Mouse (Mus musculus) CD4-positive helper T cell, adult 2 months (primary cell): ENCODE data around the gene Hoxb4.

Source experiments
- DNase-seq: peaks from one replicate; pipeline ENCODE4 v3.0.0-alpha.2; 2012; ENCODE audit warnings: low read depth, missing footprints, low spot score

Gene Hoxb4

GRCm38 (mm10) chr11:96313806-96314428 is 4.2 kb upstream of the Hoxb4 start:
- DNase-seq, result no peak

- no peak for DNase-seq
Measured at GRCm38 (mm10) chr11:96314671-96315343, 3.3 kb upstream of the Hoxb4 start.

GRCm38 (mm10) chr11:96315344-96315681 is 2.8 kb upstream of the Hoxb4 start:
- DNase-seq, result no peak

- DNase-seq, result no peak
Measured at GRCm38 (mm10) chr11:96316696-96317607, 1.1 kb upstream of the Hoxb4 start.

- peak; percentile 80 for DNase-seq
Measured at GRCm38 (mm10) chr11:96318368-96319070, 452 bp downstream of the Hoxb4 start.

GRCm38 (mm10) chr11:96319071-96319902 is 1.2 kb downstream of the Hoxb4 start:
- DNase-seq, result peak; percentile 46

GRCm38 (mm10) chr11:96319910-96320309 is 1.8 kb downstream of the Hoxb4 start:
- DNase-seq, result no peak

- DNase-seq, result no peak
Measured at GRCm38 (mm10) chr11:96320688-96321087, 2.6 kb downstream of the Hoxb4 start.

- DNase-seq, result no peak
Measured at GRCm38 (mm10) chr11:96321846-96322245, 3.8 kb downstream of the Hoxb4 start.

GRCm38 (mm10) chr11:96322738-96323137 is 4.7 kb downstream of the Hoxb4 start:
- DNase-seq, result no peak

- DNase-seq, result no peak
Measured at GRCm38 (mm10) chr11:96323154-96323553, 5.1 kb downstream of the Hoxb4 start, which contains the start of gene Hoxb3. Gene Hoxb3, plus strand, starts transcription at chr11:96323326.

- no peak for DNase-seq
Measured at GRCm38 (mm10) chr11:96324125-96324524, 6.1 kb downstream of the Hoxb4 start.

GRCm38 (mm10) chr11:96324965-96325364 is 6.9 kb downstream of the Hoxb4 start:
- no peak for DNase-seq

- DNase-seq, result no peak
Measured at GRCm38 (mm10) chr11:96325747-96326212, 7.7 kb downstream of the Hoxb4 start.

- DNase-seq, result no peak
Measured at GRCm38 (mm10) chr11:96326705-96327104, 8.6 kb downstream of the Hoxb4 start.

GRCm38 (mm10) chr11:96327122-96327521 is 9.1 kb downstream of the Hoxb4 start:
- DNase-seq, result no peak

GRCm38 (mm10) chr11:96327750-96328149 is 9.7 kb downstream of the Hoxb4 start:
- no peak for DNase-seq

- no peak for DNase-seq
Measured at GRCm38 (mm10) chr11:96328605-96329004, 10.5 kb downstream of the Hoxb4 start.

- no peak for DNase-seq
Measured at GRCm38 (mm10) chr11:96332105-96332504, 14.0 kb downstream of the Hoxb4 start.

- no peak for DNase-seq
Measured at GRCm38 (mm10) chr11:96332618-96333032, 14.6 kb downstream of the Hoxb4 start.
